10 mouse cellular contexts compared by ENCODE assay signal in genomic region chr12:58875808-58876207, GRCm38 (mm10).
"Had no signal": no experiment of that assay in that cellular context is flagged by ENCODE, and none has a peak within 500 bp of the region (broad histone marks: within the 10 kb centered on the region; RNA-seq: fewer than 3 reads in every experiment).

No protein-coding gene starts in this region.

- ATAC-seq: midbrain, embryonic 13.5 days; midbrain, embryonic 15.5 days had no signal

- DNase-seq: lung, adult 18-20 months; lung, embryonic 14.5 days; lung, postnatal 10 days; lung, postnatal 36 days; right cerebral cortex, postnatal 25 days; thymus, adult 18-20 months; thymus, postnatal 14 days; thymus, postnatal 36 days had no signal
